In genomic region chr19:3986334-3986733, GRCm38 (mm10) we compare ENCODE assay signal across 8 mouse cellular contexts. TPM values are rescaled to one million over a fixed set of nuclear protein-coding genes. Genes with fewer than 3 reads are reported as not detected.
A peak's percentile ranks its signal among the peaks of the same experiment; 100 is the strongest.
DNase-seq lines count a peak whose midpoint lies in the region; ATAC-seq and TF ChIP-seq lines count a peak whose summit lies in the region.

Acy3 (plus strand) TSS chr19:3986570.

- peaks cover 35% of the 10 kb centered on the region for H3K4me1 ChIP-seq in hindbrain, embryonic 12.5 days
- H3K4me1 ChIP-seq in hindbrain, embryonic 11.5 days (replicated peaks; ENCODE audit: control insufficient read depth, insufficient read depth, low read length): peaks cover 11% of the 10 kb centered on the region
- 0 out of 2 replicates have a peak, but pooled peaks cover 5% of the 10 kb centered on the region for H3K4me1 ChIP-seq in hindbrain, postnatal 0 days (ENCODE audit: insufficient read depth, low read length)
- 0 out of 2 replicates have a peak, but pooled peaks cover 6% of the 10 kb centered on the region for H3K4me1 ChIP-seq in limb, embryonic 11.5 days (ENCODE audit: control insufficient read depth, insufficient read depth, low read length)
- H3K4me1 ChIP-seq in neural tube, embryonic 11.5 days (ENCODE audit: control insufficient read depth, insufficient read depth, low read length): peaks cover 15% of the 10 kb centered on the region; the same call in 1 of the 2 replicates

- no peak for TF ChIP-seq CTCF in hindbrain, postnatal 0 days (IDR thresholded peaks at IDR 0.05; ENCODE audit: low read depth)

- WGBS in hindbrain, embryonic 12.5 days: 19% methylated on average over 8 of the region's 8 CpGs
- 27% methylated on average over 8 of the region's 8 CpGs for WGBS in hindbrain, embryonic 11.5 days
- 21% methylated on average over 8 of the region's 8 CpGs for WGBS in hindbrain, postnatal 0 days
- 10% methylated on average over 8 of the region's 8 CpGs for WGBS in limb, embryonic 11.5 days
- WGBS in neural tube, embryonic 11.5 days: 16% methylated on average over 8 of the region's 8 CpGs

- no peak within 1 kb of the TSS; the same call in 1 of the 2 replicates for H3K9ac ChIP-seq in hindbrain, embryonic 12.5 days
- no peak within 1 kb of the TSS for H3K9ac ChIP-seq in hindbrain, embryonic 11.5 days (ENCODE audit: low read depth, low read length)
- no peak within 1 kb of the TSS for H3K9ac ChIP-seq in hindbrain, postnatal 0 days (replicated peaks; ENCODE audit: low read length)
- no peak within 1 kb of the TSS for H3K9ac ChIP-seq in limb, embryonic 11.5 days (ENCODE audit: low read length)
- no peak within 1 kb of the TSS for H3K9ac ChIP-seq in neural tube, embryonic 11.5 days (ENCODE audit: low read length)

- H3K36me3 ChIP-seq in hindbrain, embryonic 12.5 days: no peaks in the 10 kb centered on the region
- no peaks in the 10 kb centered on the region for H3K36me3 ChIP-seq in hindbrain, embryonic 11.5 days (ENCODE audit: control insufficient read depth, insufficient read depth, low read length)
- H3K36me3 ChIP-seq in hindbrain, postnatal 0 days (ENCODE audit: insufficient read depth, low read length): no peaks in the 10 kb centered on the region
- no peaks in the 10 kb centered on the region for H3K36me3 ChIP-seq in limb, embryonic 11.5 days (ENCODE audit: control insufficient read depth, insufficient read depth, low read length)
- H3K36me3 ChIP-seq in neural tube, embryonic 11.5 days (ENCODE audit: control insufficient read depth, insufficient read depth, low read length): no peaks in the 10 kb centered on the region

- H3K9me3 ChIP-seq in hindbrain, embryonic 12.5 days (replicated peaks): no peaks in the 10 kb centered on the region
- H3K9me3 ChIP-seq in hindbrain, embryonic 11.5 days (ENCODE audit: control insufficient read depth, low read length): no peaks in the 10 kb centered on the region
- H3K9me3 ChIP-seq in hindbrain, postnatal 0 days (ENCODE audit: low read length): no peaks in the 10 kb centered on the region
- H3K9me3 ChIP-seq in limb, embryonic 11.5 days (ENCODE audit: control insufficient read depth, low read length): no peaks in the 10 kb centered on the region
- no peaks in the 10 kb centered on the region for H3K9me3 ChIP-seq in neural tube, embryonic 11.5 days (ENCODE audit: control insufficient read depth, low read length)

- no peak for ATAC-seq in hindbrain, embryonic 12.5 days (ENCODE audit: low FRiP score)
- no peak for ATAC-seq in hindbrain, embryonic 11.5 days (ENCODE audit: low FRiP score)
- ATAC-seq in hindbrain, postnatal 0 days: no peak
- ATAC-seq in limb, embryonic 11.5 days (ENCODE audit: insufficient number of reproducible peaks, low FRiP score, low TSS enrichment, low read depth): peak; percentile 42; the same call in 1 of the 2 replicates
- no peak for ATAC-seq in neural tube, embryonic 11.5 days (ENCODE audit: insufficient read depth, low FRiP score, low TSS enrichment)

- DNase-seq in hindbrain, embryonic 11.5 days (ENCODE audit: low spot score): no peak
- DNase-seq in adrenal gland, postnatal 25 days: peak; percentile 87
- DNase-seq in gastrocnemius, adult 8-10 months (ENCODE audit: low spot score in 2 of 2): peak; percentile 68 to 79
- DNase-seq in hindbrain, postnatal 0 days (ENCODE audit: low spot score): peak; percentile 34
- DNase-seq in limb, embryonic 11.5 days (ENCODE audit: low spot score): peak; percentile 69
- peak; percentile 48 for DNase-seq in neural tube, embryonic 11.5 days (ENCODE audit: low spot score)
- peak; percentile 80 to 84 for DNase-seq in urinary bladder, postnatal 4 days (ENCODE audit: low spot score in 2 of 2)

- H3K4me3 ChIP-seq in hindbrain, embryonic 12.5 days: no peak within 1 kb of the TSS
- no peak within 1 kb of the TSS for H3K4me3 ChIP-seq in hindbrain, embryonic 11.5 days (ENCODE audit: low read depth, low read length)
- H3K4me3 ChIP-seq in hindbrain, postnatal 0 days (ENCODE audit: low read length): no peak within 1 kb of the TSS
- no peak within 1 kb of the TSS for H3K4me3 ChIP-seq in limb, embryonic 11.5 days (ENCODE audit: low read depth, low read length)
- H3K4me3 ChIP-seq in neural tube, embryonic 11.5 days (ENCODE audit: low read depth, low read length): no peak within 1 kb of the TSS

- H3K27ac ChIP-seq in hindbrain, embryonic 12.5 days: no peak within 1 kb of the TSS
- no peak within 1 kb of the TSS for H3K27ac ChIP-seq in hindbrain, embryonic 11.5 days (ENCODE audit: low read depth, low read length)
- H3K27ac ChIP-seq in hindbrain, postnatal 0 days: no peak within 1 kb of the TSS
- H3K27ac ChIP-seq in limb, embryonic 11.5 days (replicated peaks; ENCODE audit: low read depth, low read length): peak within 1 kb of the TSS; percentile 14; the same call in 1 of the 2 replicates
- peak within 1 kb of the TSS; percentile 44 for H3K27ac ChIP-seq in neural tube, embryonic 11.5 days (ENCODE audit: low read depth, low read length)

- no peaks in the 10 kb centered on the region for H3K27me3 ChIP-seq in hindbrain, embryonic 12.5 days
- H3K27me3 ChIP-seq in hindbrain, embryonic 11.5 days (ENCODE audit: control insufficient read depth, insufficient read depth, low read length): no peaks in the 10 kb centered on the region
- no peaks in the 10 kb centered on the region for H3K27me3 ChIP-seq in hindbrain, postnatal 0 days (ENCODE audit: insufficient read depth, low read length)
- no peaks in the 10 kb centered on the region for H3K27me3 ChIP-seq in limb, embryonic 11.5 days (ENCODE audit: control insufficient read depth, insufficient read depth, low read length)
- H3K27me3 ChIP-seq in neural tube, embryonic 11.5 days (ENCODE audit: control insufficient read depth, insufficient read depth, low read length): no peaks in the 10 kb centered on the region

- 0 out of 2 replicates have a peak within 1 kb of the TSS, but pooled peaks have one; percentile 8 for H3K4me2 ChIP-seq in hindbrain, embryonic 12.5 days (replicated peaks)
- no peak within 1 kb of the TSS; the same call in 1 of the 2 replicates for H3K4me2 ChIP-seq in hindbrain, embryonic 11.5 days (replicated peaks; ENCODE audit: low read depth, low read length)
- H3K4me2 ChIP-seq in hindbrain, postnatal 0 days (ENCODE audit: low read depth, low read length): no peak within 1 kb of the TSS
- no peak within 1 kb of the TSS for H3K4me2 ChIP-seq in limb, embryonic 11.5 days (ENCODE audit: low read depth, severe bottlenecking)
- no peak within 1 kb of the TSS for H3K4me2 ChIP-seq in neural tube, embryonic 11.5 days (ENCODE audit: low read depth)

RNA-seq across cellular contexts. Expression of gene Acy3, which starts in this region (rescaled TPM):
- 2.4 and 2.6 TPM in 2 replicates for polyA plus RNA-seq in hindbrain, embryonic 12.5 days (2016; fragmentation: Nextera tagmentation; extraction: Ambion mirVana)
- 2.5 and 2.8 TPM in 2 replicates for polyA plus RNA-seq in hindbrain, embryonic 11.5 days (2014; fragmentation: Nextera tagmentation; extraction: Ambion mirVana)
- total RNA-seq in adrenal gland, postnatal 25 days (2021): 18.5 and 27.6 TPM in 2 replicates
- 1 to 10 TPM; 1.1 to 1.7 (median 1.5) TPM for total RNA-seq in gastrocnemius, adult 8-10 months (2022)
- total RNA-seq in hindbrain, postnatal 0 days (2014; rRNA removed): 3.3 and 7.3 TPM in 2 replicates
- 2.8 and 3.5 TPM in 2 replicates for polyA plus RNA-seq in hindbrain, postnatal 0 days (2015; fragmentation: Nextera tagmentation; extraction: Ambion mirVana)
- polyA plus RNA-seq in limb, embryonic 11.5 days (2014; fragmentation: Nextera tagmentation; extraction: Ambion mirVana): 3.3 and 4.3 TPM in 2 replicates
- 2.4 and 3.2 TPM in 2 replicates for polyA plus RNA-seq in neural tube, embryonic 11.5 days (2014; fragmentation: Nextera tagmentation; extraction: Ambion mirVana)

Comparison
In these comparisons a context has a peak if more than half of its experiments do, and no peak if none do; other contexts are left out.
1. H3K27ac ChIP-seq: peak in limb, embryonic 11.5 days (single experiment) and neural tube, embryonic 11.5 days (single experiment); none in hindbrain, embryonic 12.5 days (single experiment), hindbrain, embryonic 11.5 days (single experiment) and hindbrain, postnatal 0 days (single experiment).